Mouse (Mus musculus) intestine, embryonic 16.5 days (tissue): Measurements from ENCODE around the gene Cd247. TPM values are rescaled to one million over a fixed set of nuclear protein-coding genes. Genes with fewer than 3 reads are reported as not detected.

Experiments used
- ATAC-seq: fragments of 200-750 bp; cut with Nextera tagmentation; 2 replicates; pipeline ENCODE4 v1.8.0; 2017; ENCODE audit warnings: moderate TSS enrichment, moderate library complexity
- H3K27ac ChIP-seq: fragments of 300-500 bp; sonication (generic); 2 replicates; pipeline ENCODE4 v1.5.1; 2014; ENCODE audit warnings: mild to moderate bottlenecking, low read length
- H3K27me3 ChIP-seq: fragments of 300-500 bp; sonication (generic); replicated peaks from 2 replicates; pipeline ENCODE4 v1.6.1; 2014; ENCODE audit warnings: low read length, control low read depth, mixed read lengths; ENCODE audit not compliant: control insufficient read depth, insufficient read depth
- H3K36me3 ChIP-seq: fragments of 300-500 bp; sonication (generic); 2 replicates; pipeline ENCODE4 v1.6.1; 2014; ENCODE audit warnings: low read length, control low read depth; ENCODE audit not compliant: control insufficient read depth, insufficient read depth
- H3K4me1 ChIP-seq: fragments of 300-500 bp; sonication (generic); 2 replicates; pipeline ENCODE4 v1.6.1; 2014; ENCODE audit warnings: low read length, control low read depth, mixed read lengths; ENCODE audit not compliant: control insufficient read depth, insufficient read depth
- H3K4me2 ChIP-seq: fragments of 300-500 bp; sonication (generic); 2 replicates; pipeline ENCODE4 v1.6.1; 2014; ENCODE audit warnings: low read depth, low read length, control low read depth
- H3K4me3 ChIP-seq: fragments of 300-500 bp; sonication (generic); 2 replicates; pipeline ENCODE4 v1.5.1; 2014; ENCODE audit warnings: mild to moderate bottlenecking, low read length
- H3K9ac ChIP-seq: fragments of 300-500 bp; sonication (generic); 2 replicates; pipeline ENCODE4 v1.6.1; 2014; ENCODE audit warnings: low read depth, low read length
- H3K9me3 ChIP-seq: fragments of 300-500 bp; sonication (generic); 2 replicates; pipeline ENCODE4 v1.6.1; 2016; ENCODE audit warnings: low read length, control low read depth; ENCODE audit not compliant: control insufficient read depth
- WGBS: fragments of 180-500 bp; shearing (Covaris S2); extraction: QIAGEN DNeasy Blood & Tissue Kit; methylation state at CpG from one replicate; pipeline ENCODE4 v1.1.7; 2014; 5-methylcytosine and 5-hydroxymethylcytosine counted together
- polyA plus RNA-seq: library from polyadenylated mRNA; unstranded; fragments of >200 nt; fragmentation: Nextera tagmentation; extraction: Ambion mirVana; gene quantifications from 2 replicates; pipeline ENCODE4 v1.2.1, GENCODE M21; 2015

The Cd247 gene
- polyA plus RNA-seq, 1 experiment from 2014 or later, result 0.51 TPM

GRCm38 (mm10) chr1:165866630-165867280 lies 78.3 kb downstream of the Cd247 start:
- ATAC-seq, result no peak
- Histone ChIP-seq H3K4me3 (no peak overlapping the region), H3K27ac (no peak overlapping the region), H3K4me1 (no peaks in the 10 kb centered on the region; the same call in 1 of the 2 replicates), H3K4me2 (no peak overlapping the region), H3K9me3 (no peaks in the 10 kb centered on the region), H3K36me3 (no peaks in the 10 kb centered on the region), H3K9ac (no peak overlapping the region), H3K27me3 (no peaks in the 10 kb centered on the region)
- 73% methylated on average over 5 of the region's 5 CpGs for WGBS

GRCm38 (mm10) chr1:165868659-165869058 lies 80.2 kb downstream of the Cd247 start:
- Histone ChIP-seq H3K4me2 (no peak overlapping the region), H3K36me3 (no peaks in the 10 kb centered on the region), H3K27ac (no peak overlapping the region), H3K27me3 (no peaks in the 10 kb centered on the region), H3K4me1 (no peaks in the 10 kb centered on the region; the same call in 1 of the 2 replicates), H3K4me3 (no peak overlapping the region), H3K9ac (no peak overlapping the region), H3K9me3 (no peaks in the 10 kb centered on the region)
- WGBS, result 78% methylated on average over 8 of the region's 8 CpGs
- ATAC-seq, result no peak

- 47% methylated on average over 8 of the region's 8 CpGs for WGBS
- peak; percentile 67 for ATAC-seq
- H3K9me3 ChIP-seq, result no peaks in the 10 kb centered on the region
Measured at GRCm38 (mm10) chr1:165874645-165875044, 86.2 kb downstream of the Cd247 start.

GRCm38 (mm10) chr1:165875520-165876284 lies 87.2 kb downstream of the Cd247 start:
- WGBS, result 86% methylated on average over 6 of the region's 6 CpGs
- Histone ChIP-seq H3K36me3 (0 out of 2 replicates have a peak, but pooled peaks cover 11% of the 10 kb centered on the region), H3K9me3 (no peaks in the 10 kb centered on the region), H3K4me3 (no peak overlapping the region), H3K27ac (no peak overlapping the region), H3K27me3 (no peaks in the 10 kb centered on the region), H3K9ac (no peak overlapping the region), H3K4me2 (no peak overlapping the region), H3K4me1 (no peaks in the 10 kb centered on the region)
- no peak for ATAC-seq

More at GRCm38 (mm10) chr1:165874645-165875044, 86.2 kb downstream of the Cd247 start:
- Histone ChIP-seq H3K4me1 (no peaks in the 10 kb centered on the region), H3K4me2 (no peak overlapping the region), H3K9ac (no peak overlapping the region), H3K36me3 (0 out of 2 replicates have a peak, but pooled peaks cover 7% of the 10 kb centered on the region), H3K27ac (no peak overlapping the region), H3K4me3 (no peak overlapping the region), H3K27me3 (no peaks in the 10 kb centered on the region)

GRCm38 (mm10) chr1:165878751-165879150 lies 90.3 kb downstream of the Cd247 start:
- Histone ChIP-seq H3K4me3 (no peak overlapping the region), H3K36me3 (0 out of 2 replicates have a peak, but pooled peaks cover 11% of the 10 kb centered on the region), H3K4me1 (no peaks in the 10 kb centered on the region), H3K27me3 (no peaks in the 10 kb centered on the region), H3K9me3 (no peaks in the 10 kb centered on the region), H3K9ac (no peak overlapping the region), H3K27ac (no peak overlapping the region), H3K4me2 (no peak overlapping the region)
- 96% methylated on average over 2 of the region's 2 CpGs for WGBS
- ATAC-seq, result no peak

- 83% methylated on average over 8 of the region's 8 CpGs for WGBS
- H3K4me2 ChIP-seq, result no peak overlapping the region
- ATAC-seq, result no peak
Measured at GRCm38 (mm10) chr1:165882146-165882900, 93.8 kb downstream of the Cd247 start.

GRCm38 (mm10) chr1:165891686-165892085 lies 103.2 kb downstream of the Cd247 start:
- ATAC-seq, result no peak
- H3K4me3 ChIP-seq, result no peak overlapping the region
- no peak overlapping the region for H3K4me2 ChIP-seq
- H3K4me1 ChIP-seq, result no peaks in the 10 kb centered on the region
- H3K9me3 ChIP-seq, result no peaks in the 10 kb centered on the region
- no peak overlapping the region for H3K9ac ChIP-seq
- no peaks in the 10 kb centered on the region for H3K27me3 ChIP-seq
- peaks cover 8% of the 10 kb centered on the region for H3K36me3 ChIP-seq
- no peak overlapping the region for H3K27ac ChIP-seq
- 86% methylated on average over 2 of the region's 2 CpGs for WGBS

More at GRCm38 (mm10) chr1:165882146-165882900, 93.8 kb downstream of the Cd247 start:
- no peaks in the 10 kb centered on the region for H3K9me3 ChIP-seq
- H3K4me1 ChIP-seq, result no peaks in the 10 kb centered on the region
- H3K27ac ChIP-seq, result no peak overlapping the region
- no peak overlapping the region for H3K4me3 ChIP-seq
- H3K27me3 ChIP-seq, result no peaks in the 10 kb centered on the region
- H3K9ac ChIP-seq, result no peak overlapping the region
- H3K36me3 ChIP-seq, result 0 out of 2 replicates have a peak, but pooled peaks cover 4% of the 10 kb centered on the region

GRCm38 (mm10) chr1:165903596-165903995 lies 115.1 kb downstream of the Cd247 start:
- ATAC-seq, result no peak
- H3K27me3 ChIP-seq, result no peaks in the 10 kb centered on the region
- WGBS, result 80% methylated on average over 1 of the region's 1 CpGs

GRCm38 (mm10) chr1:165908153-165908552 lies 119.7 kb downstream of the Cd247 start:
- Histone ChIP-seq H3K4me3 (no peak overlapping the region), H3K27ac (no peak overlapping the region), H3K36me3 (no peaks in the 10 kb centered on the region; the same call in 1 of the 2 replicates), H3K27me3 (no peaks in the 10 kb centered on the region), H3K9me3 (no peaks in the 10 kb centered on the region), H3K9ac (no peak overlapping the region), H3K4me2 (no peak overlapping the region), H3K4me1 (no peaks in the 10 kb centered on the region)
- WGBS, result 95% methylated on average over 2 of the region's 2 CpGs
- ATAC-seq, result no peak

More at GRCm38 (mm10) chr1:165903596-165903995, 115.1 kb downstream of the Cd247 start:
- no peaks in the 10 kb centered on the region for H3K9me3 ChIP-seq
- H3K4me3 ChIP-seq, result no peak overlapping the region
- H3K9ac ChIP-seq, result no peak overlapping the region
- no peak overlapping the region for H3K4me2 ChIP-seq
- no peak overlapping the region for H3K27ac ChIP-seq
- H3K4me1 ChIP-seq, result no peaks in the 10 kb centered on the region
- H3K36me3 ChIP-seq, result no peaks in the 10 kb centered on the region; the same call in none of the 2 replicates
